Mouse (Mus musculus) midbrain, embryonic 14.5 days (tissue): ENCODE data around the gene Macrod1. TPM values are rescaled to one million over a fixed set of nuclear protein-coding genes. Genes with fewer than 3 reads are reported as not detected.

Experiments used
- ATAC-seq: fragments of 200-750 bp; cut with Nextera tagmentation; 2 replicates; pipeline ENCODE4 v1.8.0; 2017; ENCODE audit warnings: moderate number of reproducible peaks, moderate library complexity; ENCODE audit not compliant: low FRiP score, low TSS enrichment
- DNase-seq: peaks from one replicate; pipeline ENCODE4 v3.0.0-alpha.2; 2015
- H3K27ac ChIP-seq: fragments of 300-500 bp; sonication (generic); replicated peaks from 2 replicates; pipeline ENCODE4 v1.5.1; 2014; ENCODE audit warnings: mild to moderate bottlenecking, low read depth, low read length, moderate library complexity
- H3K27me3 ChIP-seq: fragments of 300-500 bp; sonication (generic); 2 replicates; pipeline ENCODE4 v1.6.1; 2014; ENCODE audit warnings: low read length, control low read depth, mixed read lengths; ENCODE audit not compliant: control insufficient read depth, insufficient read depth
- H3K36me3 ChIP-seq: fragments of 300-500 bp; sonication (generic); 2 replicates; pipeline ENCODE4 v1.6.1; 2014; ENCODE audit warnings: low read length, control low read depth; ENCODE audit not compliant: control insufficient read depth, insufficient read depth
- H3K4me1 ChIP-seq: fragments of 300-500 bp; sonication (generic); 2 replicates; pipeline ENCODE4 v1.6.1; 2014; ENCODE audit warnings: mild to moderate bottlenecking, antibody characterized with exemption, low read length, control low read depth; ENCODE audit not compliant: control insufficient read depth, insufficient read depth
- H3K4me2 ChIP-seq: fragments of 300-500 bp; sonication (generic); 2 replicates; pipeline ENCODE4 v1.6.1; 2014; ENCODE audit warnings: mild to moderate bottlenecking, low read length, moderate library complexity
- H3K4me3 ChIP-seq: fragments of 300-500 bp; sonication (generic); replicated peaks from 2 replicates; pipeline ENCODE4 v1.5.1; 2014; ENCODE audit warnings: low read depth, low read length
- H3K9ac ChIP-seq: fragments of 300-500 bp; sonication (generic); replicated peaks from 2 replicates; pipeline ENCODE4 v1.6.1; 2014; ENCODE audit warnings: mild to moderate bottlenecking, low read length, moderate library complexity
- H3K9me3 ChIP-seq: fragments of 300-500 bp; sonication (generic); 2 replicates; pipeline ENCODE4 v1.6.1; 2016; ENCODE audit warnings: low read length, control low read depth, mixed read lengths; ENCODE audit not compliant: control insufficient read depth
- WGBS: fragments of 180-500 bp; shearing (Covaris S2); extraction: QIAGEN DNeasy Blood & Tissue Kit; methylation state at CpG from one replicate; pipeline ENCODE4 v1.1.7; 2014; 5-methylcytosine and 5-hydroxymethylcytosine counted together
- polyA plus RNA-seq: library from polyadenylated mRNA; unstranded; fragments of >200 nt; fragmentation: Nextera tagmentation; extraction: Ambion mirVana; gene quantifications from 2 replicates; pipeline ENCODE4 v1.2.1, GENCODE M21; 2014

Gene Macrod1
- polyA plus RNA-seq, 1 experiment from 2014 or later, result 3.4 TPM

DNA sequence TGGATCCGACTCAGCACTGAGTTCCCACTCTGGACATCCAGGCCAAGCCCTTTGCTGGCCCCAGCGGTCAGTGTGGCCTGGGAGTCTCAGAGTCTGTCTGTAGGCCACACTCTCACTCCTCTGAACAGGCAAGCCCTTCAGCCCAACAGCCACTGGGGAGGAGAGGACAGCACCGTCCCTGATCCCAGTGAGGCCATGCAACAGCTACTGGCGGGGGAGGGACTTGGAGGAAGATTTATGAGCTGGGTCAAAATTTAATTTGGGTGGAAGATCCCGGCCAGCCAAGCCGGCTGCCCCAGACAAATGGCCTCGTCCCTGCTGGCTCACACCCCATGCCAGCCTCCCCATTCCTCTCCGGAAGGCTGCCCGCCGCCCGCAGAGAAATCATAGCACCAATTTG lies 64.6 kb downstream of the Macrod1 start:
- WGBS, result 76% methylated on average over 11 of the region's 11 CpGs
- ATAC-seq, result no peak
- H3K27me3 ChIP-seq, result peaks cover 9% of the 10 kb centered on the region; the same call in 1 of the 2 replicates
- H3K4me1 ChIP-seq, result peaks cover 30% of the 10 kb centered on the region
- no peak overlapping the region for H3K9ac ChIP-seq
- H3K36me3 ChIP-seq, result no peaks in the 10 kb centered on the region
- no peak for DNase-seq
- H3K9me3 ChIP-seq, result no peaks in the 10 kb centered on the region
- no peak overlapping the region for H3K27ac ChIP-seq
- no peak overlapping the region for H3K4me2 ChIP-seq
- H3K4me3 ChIP-seq, result no peak overlapping the region

- no peak overlapping the region for H3K4me3 ChIP-seq
- peak; percentile 43 for ATAC-seq
- DNase-seq, result no peak
- H3K36me3 ChIP-seq, result no peaks in the 10 kb centered on the region
- H3K27me3 ChIP-seq, result peaks cover 5% of the 10 kb centered on the region; the same call in 1 of the 2 replicates
- peaks cover 20% of the 10 kb centered on the region for H3K4me1 ChIP-seq
- H3K9me3 ChIP-seq, result no peaks in the 10 kb centered on the region
- 51% methylated on average over 4 of the region's 4 CpGs for WGBS
- H3K27ac ChIP-seq, result peak overlapping the region; percentile 23
- H3K4me2 ChIP-seq, result no peak overlapping the region
- H3K9ac ChIP-seq, result no peak overlapping the region
Observed at GRCm38 (mm10) chr19:7122277-7122676, 65.7 kb downstream of the Macrod1 start.

DNA sequence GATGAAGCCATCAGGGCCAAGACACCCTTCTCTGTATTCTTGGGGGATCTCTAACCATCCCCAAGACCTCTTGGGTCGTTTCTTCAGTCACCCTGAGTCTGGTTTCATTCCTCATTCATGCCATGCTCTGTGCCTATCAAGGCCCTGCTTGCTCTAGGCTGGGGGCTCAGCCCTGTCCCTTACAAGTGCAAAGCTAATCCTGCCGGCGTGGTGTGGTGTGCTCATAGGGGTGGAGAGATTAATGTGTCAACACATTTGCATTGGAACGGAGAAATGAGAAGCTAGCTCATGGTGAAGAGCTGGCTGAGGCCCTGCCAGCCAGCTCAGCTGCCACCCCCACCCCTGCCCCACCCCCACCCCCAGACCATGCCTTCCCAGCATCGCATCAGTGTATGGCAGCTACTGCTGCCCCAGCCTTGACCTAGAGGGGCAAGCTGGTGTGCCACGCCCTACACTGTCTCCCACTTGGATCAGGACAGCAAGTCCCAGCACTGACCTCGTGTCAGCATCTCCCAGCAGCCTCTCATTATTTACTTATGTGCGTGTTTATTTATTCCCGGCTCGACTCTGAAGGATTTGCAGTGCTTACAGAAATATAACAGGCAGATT lies 66.2 kb downstream of the Macrod1 start:
- peaks cover 20% of the 10 kb centered on the region for H3K4me1 ChIP-seq
- peaks cover 5% of the 10 kb centered on the region; the same call in 1 of the 2 replicates for H3K27me3 ChIP-seq
- no peak overlapping the region for H3K4me2 ChIP-seq
- no peak overlapping the region for H3K4me3 ChIP-seq
- H3K27ac ChIP-seq, result peak overlapping the region; percentile 23
- no peaks in the 10 kb centered on the region for H3K9me3 ChIP-seq
- no peaks in the 10 kb centered on the region for H3K36me3 ChIP-seq
- ATAC-seq (peak; percentile 70), DNase-seq (no peak)
- no peak overlapping the region for H3K9ac ChIP-seq
- 24% methylated on average over 10 of the region's 10 CpGs for WGBS

DNA sequence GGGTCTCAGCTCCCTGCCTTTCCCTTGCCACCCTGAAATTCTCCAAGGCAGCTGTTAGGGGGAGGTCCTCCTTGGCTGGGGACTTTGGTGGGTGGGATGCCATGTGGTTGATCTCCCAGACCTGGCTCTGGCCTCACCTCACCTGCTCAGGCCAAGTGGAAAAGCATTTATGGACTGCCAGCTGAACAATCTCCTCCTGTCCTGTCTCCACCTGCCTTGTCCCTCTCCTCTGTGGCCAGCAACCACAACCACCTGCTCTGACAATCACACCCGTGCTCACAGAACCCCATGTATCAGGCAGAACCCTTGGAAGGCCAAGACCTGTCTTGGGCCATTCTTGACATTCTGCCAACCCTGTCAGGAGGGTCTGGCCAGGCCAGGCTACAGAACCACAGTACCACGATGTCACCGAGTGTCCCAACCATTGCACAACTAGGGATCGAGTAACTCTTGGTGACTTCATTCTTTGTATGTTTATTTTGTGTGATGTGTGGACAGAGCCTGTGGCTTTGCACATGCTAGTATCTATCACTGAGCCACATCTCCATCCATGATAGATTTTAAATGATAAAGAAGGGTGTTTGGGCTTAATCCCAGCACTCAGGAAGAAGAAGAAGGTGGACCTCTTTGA lies 69.0 kb downstream of the Macrod1 start:
- H3K9me3 ChIP-seq, result no peaks in the 10 kb centered on the region
- no peaks in the 10 kb centered on the region for H3K36me3 ChIP-seq
- H3K4me2 ChIP-seq, result no peak overlapping the region
- no peak for DNase-seq
- no peak overlapping the region for H3K27ac ChIP-seq
- H3K27me3 ChIP-seq, result no peaks in the 10 kb centered on the region
- peaks cover 34% of the 10 kb centered on the region for H3K4me1 ChIP-seq
- WGBS, result 93% methylated on average over 4 of the region's 4 CpGs
- ATAC-seq, result no peak
- H3K9ac ChIP-seq, result no peak overlapping the region
- no peak overlapping the region for H3K4me3 ChIP-seq

DNA sequence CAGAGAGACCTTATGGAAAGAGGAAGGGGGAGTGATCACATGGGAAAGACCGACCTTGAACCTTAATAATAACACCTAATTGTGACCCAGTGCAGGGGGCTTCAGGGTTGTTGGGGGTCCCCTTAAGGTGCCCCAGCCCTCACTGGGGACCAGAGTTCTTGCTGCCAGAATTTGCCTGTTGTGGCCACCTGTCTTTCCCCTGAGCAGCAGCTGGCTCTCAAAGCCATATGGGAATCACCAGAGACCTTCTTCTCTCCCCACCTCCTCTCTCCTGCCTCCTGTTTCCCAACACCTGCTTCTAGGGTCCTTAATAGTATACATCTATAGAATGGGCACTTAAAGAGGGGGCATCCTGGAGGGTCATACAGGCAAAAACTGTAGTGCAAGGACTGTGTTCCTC lies 69.6 kb downstream of the Macrod1 start:
- Histone ChIP-seq H3K4me3 (no peak overlapping the region), H3K4me2 (no peak overlapping the region), H3K9me3 (no peaks in the 10 kb centered on the region), H3K4me1 (peaks cover 34% of the 10 kb centered on the region), H3K27ac (no peak overlapping the region), H3K9ac (no peak overlapping the region), H3K27me3 (no peaks in the 10 kb centered on the region), H3K36me3 (no peaks in the 10 kb centered on the region)
- ATAC-seq, result no peak
- DNase-seq, result no peak
- WGBS, result 94% methylated on average over 1 of the region's 1 CpGs

- Histone ChIP-seq H3K4me1 (peaks cover 28% of the 10 kb centered on the region), H3K27me3 (no peaks in the 10 kb centered on the region), H3K27ac (no peak overlapping the region), H3K9me3 (no peaks in the 10 kb centered on the region), H3K36me3 (no peaks in the 10 kb centered on the region), H3K9ac (no peak overlapping the region), H3K4me3 (no peak overlapping the region), H3K4me2 (no peak overlapping the region)
- ATAC-seq (no peak), DNase-seq (no peak)
- WGBS, result 73% methylated on average over 2 of the region's 2 CpGs
Observed at GRCm38 (mm10) chr19:7126933-7127332, 70.3 kb downstream of the Macrod1 start.

GRCm38 (mm10) chr19:7128551-7129475 lies 72.2 kb downstream of the Macrod1 start:
- peak overlapping the region; percentile 57 for H3K27ac ChIP-seq
- DNase-seq (peak; percentile 77), ATAC-seq (peak; percentile 56; the same call in 1 of the 2 replicates)
- no peak overlapping the region for H3K9ac ChIP-seq
- no peaks in the 10 kb centered on the region for H3K9me3 ChIP-seq
- H3K36me3 ChIP-seq, result no peaks in the 10 kb centered on the region
- H3K4me3 ChIP-seq, result no peak overlapping the region
- H3K4me2 ChIP-seq, result no peak overlapping the region
- peaks cover 24% of the 10 kb centered on the region for H3K4me1 ChIP-seq
- no peaks in the 10 kb centered on the region for H3K27me3 ChIP-seq
- 29% methylated on average over 19 of the region's 19 CpGs for WGBS

DNA sequence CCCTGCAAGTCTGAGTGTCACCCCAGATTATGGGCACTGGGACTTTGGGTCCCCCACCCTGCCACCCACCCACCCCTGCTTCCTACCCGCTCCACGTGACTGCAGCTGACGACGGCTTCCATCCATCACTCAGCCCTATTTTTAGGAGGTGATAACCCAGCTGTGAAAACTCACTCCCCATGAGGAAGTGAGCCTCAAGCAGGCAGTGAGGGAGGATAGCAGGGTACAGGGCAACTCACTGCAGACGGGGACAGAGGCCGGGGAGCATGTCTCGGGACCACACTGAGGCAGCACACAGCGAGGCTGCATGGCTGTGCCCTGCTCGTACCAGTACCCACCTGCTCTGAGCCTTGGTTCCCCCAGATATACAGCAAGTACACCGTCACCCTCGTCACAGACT lies 73.7 kb downstream of the Macrod1 start:
- H3K4me2 ChIP-seq, result no peak overlapping the region
- H3K4me3 ChIP-seq, result no peak overlapping the region
- ATAC-seq (no peak), DNase-seq (no peak)
- no peak overlapping the region for H3K27ac ChIP-seq
- H3K27me3 ChIP-seq, result no peaks in the 10 kb centered on the region
- peaks cover 39% of the 10 kb centered on the region for H3K4me1 ChIP-seq
- no peaks in the 10 kb centered on the region for H3K9me3 ChIP-seq
- H3K9ac ChIP-seq, result no peak overlapping the region
- 82% methylated on average over 11 of the region's 11 CpGs for WGBS
- H3K36me3 ChIP-seq, result no peaks in the 10 kb centered on the region
